11 mouse cellular contexts compared by ENCODE assay signal in genomic region chr12:83044621-83044990, GRCm38 (mm10).
DNase-seq lines count a peak whose midpoint lies in the region; ATAC-seq and TF ChIP-seq lines count a peak whose summit lies in the region.
"Had no signal": no experiment of that assay in that cellular context is flagged by ENCODE, and none has a peak within 500 bp of the region (broad histone marks: within the 10 kb centered on the region; RNA-seq: fewer than 3 reads in every experiment).

No protein-coding gene starts in this region.

- peak overlapping the region; percentile 46 for H3K4me2 ChIP-seq in forebrain, embryonic 14.5 days (ENCODE audit: low read length)
- H3K4me2 ChIP-seq in midbrain, embryonic 13.5 days (replicated peaks): peak overlapping the region; percentile 50
- H3K4me2 ChIP-seq: liver, embryonic 12.5 days had no signal

- H3K4me3 ChIP-seq in forebrain, embryonic 14.5 days (ENCODE audit: low read depth, low read length): 0 out of 2 replicates have a peak overlapping the region, but pooled peaks have one; percentile 3
- H3K4me3 ChIP-seq in midbrain, embryonic 13.5 days (replicated peaks): peak overlapping the region; percentile 13
- H3K4me3 ChIP-seq in lung, adult 2 months (replicated peaks; ENCODE audit: extremely low read depth, low read depth, low read length): no peak overlapping the region
- H3K4me3 ChIP-seq: liver, embryonic 12.5 days had no signal

- peak overlapping the region; percentile 79 for H3K27ac ChIP-seq in forebrain, embryonic 14.5 days (ENCODE audit: low read depth, low read length)
- peak overlapping the region; percentile 90 for H3K27ac ChIP-seq in midbrain, embryonic 13.5 days
- H3K27ac ChIP-seq: liver, embryonic 12.5 days had no signal

- no peaks in the 10 kb centered on the region for H3K36me3 ChIP-seq in forebrain, embryonic 14.5 days (ENCODE audit: control insufficient read depth, insufficient read depth, low read length)
- no peaks in the 10 kb centered on the region for H3K36me3 ChIP-seq in midbrain, embryonic 13.5 days
- H3K36me3 ChIP-seq: liver, embryonic 12.5 days had no signal

- no peak for TF ChIP-seq CTCF in lung, adult 2 months (IDR thresholded peaks at IDR 0.05; ENCODE audit: insufficient read depth, low read length)

- ATAC-seq in frontal cortex, adult (ENCODE audit: low TSS enrichment): 0 out of 2 replicates have a peak, but pooled peaks have one; percentile 3
- peak; percentile 76 for ATAC-seq in forebrain, embryonic 14.5 days
- peak; percentile 82 for ATAC-seq in midbrain, embryonic 13.5 days
- ATAC-seq: inflammation-experienced regulatory T-cells, adult 6 months; liver, embryonic 12.5 days had no signal

- peak overlapping the region; percentile 29; the same call in 1 of the 2 replicates for H3K9ac ChIP-seq in forebrain, embryonic 14.5 days (ENCODE audit: low read length)
- H3K9ac ChIP-seq in midbrain, embryonic 13.5 days (replicated peaks): peak overlapping the region; percentile 28; the same call in 1 of the 2 replicates
- H3K9ac ChIP-seq: liver, embryonic 12.5 days had no signal

- no peak for TF ChIP-seq POLR2A in lung, adult 2 months (IDR thresholded peaks at IDR 0.05; ENCODE audit: borderline replicate concordance, extremely low read depth, low read depth, low read length)

- no peaks in the 10 kb centered on the region for H3K27me3 ChIP-seq in forebrain, embryonic 14.5 days (replicated peaks; ENCODE audit: control insufficient read depth, insufficient read depth, low read length)
- 0 out of 2 replicates have a peak, but pooled peaks cover 3% of the 10 kb centered on the region for H3K27me3 ChIP-seq in midbrain, embryonic 13.5 days
- H3K27me3 ChIP-seq: liver, embryonic 12.5 days had no signal

- H3K4me1 ChIP-seq in forebrain, embryonic 14.5 days (ENCODE audit: control insufficient read depth, insufficient read depth, low read length): peaks cover 36% of the 10 kb centered on the region
- H3K4me1 ChIP-seq in midbrain, embryonic 13.5 days (replicated peaks): peaks cover 36% of the 10 kb centered on the region
- H3K4me1 ChIP-seq in lung, adult 2 months (ENCODE audit: control insufficient read depth, insufficient read depth, low read length): no peaks in the 10 kb centered on the region
- H3K4me1 ChIP-seq: liver, embryonic 12.5 days had no signal

- no peaks in the 10 kb centered on the region for H3K9me3 ChIP-seq in forebrain, embryonic 14.5 days (replicated peaks; ENCODE audit: control insufficient read depth, low read length)
- no peaks in the 10 kb centered on the region for H3K9me3 ChIP-seq in midbrain, embryonic 13.5 days
- H3K9me3 ChIP-seq: liver, embryonic 12.5 days had no signal

- no peak for DNase-seq in frontal cortex, adult 2 months (ENCODE audit: extremely low spot score in 1 of 2, low spot score in 1 of 2)
- peak; percentile 94 for DNase-seq in Muller cell, postnatal 12 days (ENCODE audit: inconsistent ontology term)
- DNase-seq in forebrain, embryonic 14.5 days (ENCODE audit: low spot score): peak; percentile 89
- DNase-seq in lung, adult 2 months: no peak
- no peak for DNase-seq in thymus, adult 18-20 months
- DNase-seq in adrenal gland, postnatal 36 days: no peak
- DNase-seq: gastrocnemius, postnatal 14 days had no signal

- WGBS in forebrain, embryonic 14.5 days: 15% methylated on average over 4 of the region's 4 CpGs
- WGBS in midbrain, embryonic 13.5 days: 5% methylated on average over 4 of the region's 4 CpGs
- 44% methylated on average over 4 of the region's 4 CpGs for WGBS in lung, adult 2 months

Comparison
In these comparisons a context has a peak if more than half of its experiments do, and no peak if none do; other contexts are left out.
1. ATAC-seq: peak in every context shown above with its lines; median percentile 82 in midbrain, embryonic 13.5 days; 76 in forebrain, embryonic 14.5 days; 3 in frontal cortex, adult.
2. DNase-seq: peak in Muller cell, postnatal 12 days (single experiment) and forebrain, embryonic 14.5 days (single experiment); none in frontal cortex, adult 2 months (0 of 2), lung, adult 2 months (single experiment), thymus, adult 18-20 months (0 of 2) and adrenal gland, postnatal 36 days (0 of 2).